In the genomic region with DNA sequence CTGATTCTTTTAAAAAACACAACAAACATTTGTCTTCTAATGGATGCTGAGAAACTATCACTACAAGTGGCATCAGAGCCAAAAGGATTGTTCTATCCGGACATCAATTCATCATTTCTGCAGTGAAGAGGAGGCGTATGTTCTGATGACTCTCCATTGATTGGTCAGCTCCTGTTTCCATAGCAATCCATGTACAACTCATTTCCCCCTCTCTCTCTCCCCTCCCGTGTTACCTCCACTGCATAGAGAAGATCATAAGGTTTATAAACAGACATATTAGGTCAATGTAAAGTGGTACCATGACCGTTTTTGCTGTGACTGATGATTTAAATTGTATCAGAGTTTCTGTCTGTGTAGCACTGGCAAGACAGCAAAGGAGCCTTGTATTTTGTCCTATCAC, we compare ENCODE assay signal across 28 mouse cellular contexts.
DNase-seq lines count a peak whose midpoint lies in the region; ATAC-seq and TF ChIP-seq lines count a peak whose summit lies in the region.
"Had no signal": no experiment of that assay in that cellular context is flagged by ENCODE, and none has a peak within 500 bp of the region (broad histone marks: within the 10 kb centered on the region; RNA-seq: fewer than 3 reads in every experiment).

No protein-coding gene starts in this region.

- peak; percentile 14 for DNase-seq in forebrain, postnatal 0 days
- DNase-seq in midbrain, embryonic 14.5 days: peak; percentile 30
- no peak for DNase-seq in midbrain, embryonic 10.5 days (ENCODE audit: low spot score)
- peak; percentile 12 for DNase-seq in brain, adult 2 months (ENCODE audit: low read depth, low spot score)
- no peak for DNase-seq in layer of hippocampus, adult 11-12 months (ENCODE audit: low spot score)
- DNase-seq: adrenal gland, adult 8-10 months; adrenal gland, postnatal 25 days; cerebellum, adult 11-12 months; cerebellum, adult 8-10 months; cerebellum, postnatal 10 days; cerebellum, postnatal 36 days; embryo, embryonic 11 days; gastrocnemius, adult 2 months; gastrocnemius, postnatal 14 days; heart, adult 18-20 months; heart, postnatal 14 days; heart, postnatal 4 days had no signal

- no peak overlapping the region for H3K4me2 ChIP-seq in forebrain, postnatal 0 days (ENCODE audit: low read depth)
- H3K4me2 ChIP-seq in forebrain, embryonic 16.5 days (ENCODE audit: low read length): no peak overlapping the region
- no peak overlapping the region for H3K4me2 ChIP-seq in midbrain, embryonic 14.5 days (ENCODE audit: low read length)
- H3K4me2 ChIP-seq: embryonic facial prominence, embryonic 13.5 days; forebrain, embryonic 12.5 days; forebrain, embryonic 15.5 days; heart, embryonic 13.5 days; intestine, embryonic 15.5 days had no signal

- TF ChIP-seq CTCF in forebrain, postnatal 0 days (IDR thresholded peaks at IDR 0.05; ENCODE audit: low read depth): no peak

- no peaks in the 10 kb centered on the region for H3K9me3 ChIP-seq in forebrain, postnatal 0 days (ENCODE audit: low read length)
- H3K9me3 ChIP-seq in forebrain, embryonic 16.5 days (ENCODE audit: control insufficient read depth, low read length): no peaks in the 10 kb centered on the region
- no peaks in the 10 kb centered on the region for H3K9me3 ChIP-seq in midbrain, embryonic 14.5 days (ENCODE audit: control insufficient read depth, low read length)
- no peaks in the 10 kb centered on the region for H3K9me3 ChIP-seq in midbrain, embryonic 10.5 days (replicated peaks)
- H3K9me3 ChIP-seq: embryonic facial prominence, embryonic 10.5 days; embryonic facial prominence, embryonic 13.5 days; forebrain, embryonic 12.5 days; forebrain, embryonic 15.5 days; heart, embryonic 10.5 days; heart, embryonic 13.5 days; intestine, embryonic 15.5 days had no signal

- H3K4me3 ChIP-seq in forebrain, postnatal 0 days (ENCODE audit: low read depth, low read length): no peak overlapping the region
- H3K4me3 ChIP-seq in forebrain, embryonic 16.5 days (replicated peaks; ENCODE audit: low read length): no peak overlapping the region
- H3K4me3 ChIP-seq in midbrain, embryonic 14.5 days (replicated peaks; ENCODE audit: low read depth, low read length): no peak overlapping the region
- H3K4me3 ChIP-seq in midbrain, embryonic 10.5 days: no peak overlapping the region
- H3K4me3 ChIP-seq: embryonic facial prominence, embryonic 10.5 days; embryonic facial prominence, embryonic 13.5 days; erythroblast, embryonic 14.5 days; forebrain, embryonic 12.5 days; forebrain, embryonic 15.5 days; gastrocnemius, adult 2 months; heart, embryonic 10.5 days; heart, embryonic 13.5 days; intestine, embryonic 15.5 days had no signal

- H3K27me3 ChIP-seq in forebrain, postnatal 0 days (ENCODE audit: insufficient read depth, low read length): no peaks in the 10 kb centered on the region
- H3K27me3 ChIP-seq in forebrain, embryonic 16.5 days (replicated peaks; ENCODE audit: control insufficient read depth, insufficient read depth, low read length): no peaks in the 10 kb centered on the region
- no peaks in the 10 kb centered on the region for H3K27me3 ChIP-seq in midbrain, embryonic 14.5 days (ENCODE audit: control insufficient read depth, insufficient read depth, low read length)
- no peaks in the 10 kb centered on the region for H3K27me3 ChIP-seq in midbrain, embryonic 10.5 days (ENCODE audit: low read depth, poor library complexity, severe bottlenecking)
- H3K27me3 ChIP-seq: embryonic facial prominence, embryonic 13.5 days; forebrain, embryonic 12.5 days; forebrain, embryonic 15.5 days; heart, embryonic 13.5 days; intestine, embryonic 15.5 days had no signal

- H3K36me3 ChIP-seq in forebrain, postnatal 0 days (ENCODE audit: insufficient read depth): no peaks in the 10 kb centered on the region
- no peaks in the 10 kb centered on the region for H3K36me3 ChIP-seq in forebrain, embryonic 16.5 days (ENCODE audit: control insufficient read depth, insufficient read depth)
- no peaks in the 10 kb centered on the region for H3K36me3 ChIP-seq in midbrain, embryonic 14.5 days (ENCODE audit: control insufficient read depth, insufficient read depth, low read length)
- no peaks in the 10 kb centered on the region for H3K36me3 ChIP-seq in midbrain, embryonic 10.5 days
- H3K36me3 ChIP-seq: embryonic facial prominence, embryonic 10.5 days; embryonic facial prominence, embryonic 13.5 days; forebrain, embryonic 12.5 days; forebrain, embryonic 15.5 days; heart, embryonic 10.5 days; heart, embryonic 13.5 days; intestine, embryonic 15.5 days had no signal

- no peak; the same call in 1 of the 2 replicates for ATAC-seq in forebrain, postnatal 0 days
- no peak for ATAC-seq in forebrain, embryonic 16.5 days
- ATAC-seq in midbrain, embryonic 14.5 days (ENCODE audit: low FRiP score, low TSS enrichment): no peak
- ATAC-seq: activated CD4-positive, CD25-positive, alpha-beta regulatory T cell, adult 4 months; forebrain, embryonic 15.5 days; hindbrain, embryonic 16.5 days; intestine, embryonic 15.5 days had no signal

- no peak overlapping the region for H3K27ac ChIP-seq in forebrain, postnatal 0 days (ENCODE audit: low read depth, low read length)
- no peak overlapping the region for H3K27ac ChIP-seq in forebrain, embryonic 16.5 days (ENCODE audit: low read length)
- no peak overlapping the region for H3K27ac ChIP-seq in midbrain, embryonic 14.5 days (replicated peaks; ENCODE audit: low read depth, low read length)
- no peak overlapping the region for H3K27ac ChIP-seq in midbrain, embryonic 10.5 days (replicated peaks)
- H3K27ac ChIP-seq: embryonic facial prominence, embryonic 10.5 days; embryonic facial prominence, embryonic 13.5 days; forebrain, embryonic 12.5 days; forebrain, embryonic 15.5 days; gastrocnemius, adult 2 months; heart, embryonic 10.5 days; heart, embryonic 13.5 days; intestine, embryonic 15.5 days had no signal

- 0 out of 2 replicates have a peak, but pooled peaks cover 4% of the 10 kb centered on the region for H3K4me1 ChIP-seq in forebrain, postnatal 0 days (ENCODE audit: insufficient read depth)
- peaks cover 3% of the 10 kb centered on the region; the same call in 1 of the 2 replicates for H3K4me1 ChIP-seq in forebrain, embryonic 16.5 days (replicated peaks; ENCODE audit: control insufficient read depth, insufficient read depth, low read length)
- no peaks in the 10 kb centered on the region for H3K4me1 ChIP-seq in midbrain, embryonic 14.5 days (ENCODE audit: control insufficient read depth, insufficient read depth, low read length)
- peaks cover 22% of the 10 kb centered on the region for H3K4me1 ChIP-seq in midbrain, embryonic 10.5 days
- H3K4me1 ChIP-seq: embryonic facial prominence, embryonic 13.5 days; heart, embryonic 10.5 days; heart, embryonic 13.5 days; intestine, embryonic 15.5 days had no signal

- WGBS in forebrain, postnatal 0 days: 64% methylated on average over 4 of the region's 4 CpGs
- WGBS in forebrain, embryonic 16.5 days: 81% methylated on average over 4 of the region's 4 CpGs
- 68% methylated on average over 4 of the region's 4 CpGs for WGBS in midbrain, embryonic 14.5 days
- 90% methylated on average over 4 of the region's 4 CpGs for WGBS in midbrain, embryonic 10.5 days

- no peak overlapping the region for H3K9ac ChIP-seq in forebrain, postnatal 0 days
- H3K9ac ChIP-seq in forebrain, embryonic 16.5 days (replicated peaks; ENCODE audit: low read depth, low read length): no peak overlapping the region
- H3K9ac ChIP-seq in midbrain, embryonic 14.5 days (replicated peaks; ENCODE audit: low read length): no peak overlapping the region
- H3K9ac ChIP-seq: embryonic facial prominence, embryonic 13.5 days; forebrain, embryonic 12.5 days; forebrain, embryonic 15.5 days; heart, embryonic 13.5 days; intestine, embryonic 15.5 days had no signal

Comparison
In these comparisons a context has a peak if more than half of its experiments do, and no peak if none do; other contexts are left out.
1. DNase-seq: peak in forebrain, postnatal 0 days (single experiment), midbrain, embryonic 14.5 days (single experiment) and brain, adult 2 months (single experiment); none in midbrain, embryonic 10.5 days (single experiment) and layer of hippocampus, adult 11-12 months (single experiment).